Mouse (Mus musculus) heart, embryonic 10.5 days (tissue): Measurements from ENCODE around the gene Fli1. TPM values are rescaled to one million over a fixed set of nuclear protein-coding genes. Genes with fewer than 3 reads are reported as not detected.

Experiments used
- DNase-seq: peaks from one replicate; pipeline ENCODE4 v3.0.0-alpha.2; 2017; ENCODE audit warnings: low spot score
- H3K27ac ChIP-seq: fragments of 300-500 bp; sonication (generic); 2 replicates; pipeline ENCODE4 v1.5.1; 2016; ENCODE audit warnings: mild to moderate bottlenecking
- H3K27me3 ChIP-seq: fragments of 300-500 bp; sonication (generic); 2 replicates; pipeline ENCODE4 v1.6.1; 2016; ENCODE audit warnings: mild to moderate bottlenecking; ENCODE audit not compliant: poor library complexity, insufficient read depth, severe bottlenecking
- H3K36me3 ChIP-seq: fragments of 300-500 bp; sonication (generic); 2 replicates; pipeline ENCODE4 v1.6.1; 2016; ENCODE audit warnings: mild to moderate bottlenecking, moderate library complexity
- H3K4me1 ChIP-seq: fragments of 300-500 bp; sonication (generic); 2 replicates; pipeline ENCODE4 v1.6.1; 2016; ENCODE audit warnings: mild to moderate bottlenecking
- H3K4me3 ChIP-seq: fragments of 300-500 bp; sonication (generic); 2 replicates; pipeline ENCODE4 v1.5.1; 2016; ENCODE audit warnings: mild to moderate bottlenecking, moderate library complexity
- H3K9me3 ChIP-seq: fragments of 300-500 bp; sonication (generic); 2 replicates; pipeline ENCODE4 v1.6.1; 2016; ENCODE audit warnings: mild to moderate bottlenecking, moderate library complexity
- WGBS: fragments of 180-500 bp; shearing (Covaris S2); methylation state at CpG from one replicate; pipeline ENCODE4 v1.1.7; 2016; 5-methylcytosine and 5-hydroxymethylcytosine counted together
- polyA plus RNA-seq: library from polyadenylated mRNA; unstranded; fragments of >200 nt; fragmentation: Nextera tagmentation; extraction: Ambion mirVana; gene quantifications from 2 replicates; pipeline ENCODE4 v1.2.1, GENCODE M21; 2016

Fli1 gene
- polyA plus RNA-seq, 1 experiment from 2014 or later = 20.8 TPM

DNA sequence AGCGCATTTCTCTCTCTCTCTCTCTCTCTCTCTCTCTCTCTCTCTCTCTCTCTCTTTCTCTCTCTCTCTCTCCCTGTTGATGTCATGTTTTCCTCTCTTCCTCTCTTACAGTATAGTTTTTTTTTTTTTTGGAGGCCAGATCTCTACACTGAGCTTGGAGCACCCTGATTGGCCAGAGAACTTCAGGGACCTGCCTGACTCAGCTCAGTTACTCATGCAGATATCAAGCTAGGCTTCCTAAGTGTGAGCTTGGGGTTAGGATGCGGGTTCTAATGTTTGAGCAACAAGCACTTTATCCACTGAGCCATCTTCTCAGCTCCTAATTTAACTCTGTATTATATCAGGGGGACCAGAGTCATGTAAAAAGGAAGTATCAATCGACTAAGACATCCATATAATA, 126.7 kb downstream of the Fli1 start:
- DNase-seq = no peak
- Histone ChIP-seq H3K4me3 (no peak overlapping the region), H3K36me3 (peaks cover 3% of the 10 kb centered on the region; the same call in 1 of the 2 replicates), H3K27me3 (no peaks in the 10 kb centered on the region), H3K27ac (no peak overlapping the region), H3K4me1 (peaks cover 10% of the 10 kb centered on the region; the same call in 1 of the 2 replicates), H3K9me3 (no peaks in the 10 kb centered on the region)
- WGBS = 91% methylated on average over 3 of the region's 3 CpGs

- no peak for DNase-seq
Measured at GRCm38 (mm10) chr9:32414956-32415355, 127.7 kb downstream of the Fli1 start.

GRCm38 (mm10) chr9:32412836-32413580, 129.7 kb downstream of the Fli1 start:
- WGBS = 63% methylated on average over 10 of the region's 10 CpGs
- no peaks in the 10 kb centered on the region for H3K36me3 ChIP-seq
- H3K4me1 ChIP-seq = peaks cover 21% of the 10 kb centered on the region; the same call in 1 of the 2 replicates
- H3K27me3 ChIP-seq = peaks cover 16% of the 10 kb centered on the region
- no peak overlapping the region for H3K4me3 ChIP-seq
- no peaks in the 10 kb centered on the region for H3K9me3 ChIP-seq
- no peak overlapping the region for H3K27ac ChIP-seq
- no peak for DNase-seq

More at GRCm38 (mm10) chr9:32414956-32415355, 127.7 kb downstream of the Fli1 start:
- Histone ChIP-seq H3K27ac (no peak overlapping the region), H3K36me3 (peaks cover under 1% of the 10 kb centered on the region; the same call in 1 of the 2 replicates), H3K9me3 (no peaks in the 10 kb centered on the region), H3K4me3 (no peak overlapping the region), H3K27me3 (peaks cover 5% of the 10 kb centered on the region), H3K4me1 (peaks cover 10% of the 10 kb centered on the region; the same call in 1 of the 2 replicates)
- 74% methylated on average over 1 of the region's 1 CpGs for WGBS

DNA sequence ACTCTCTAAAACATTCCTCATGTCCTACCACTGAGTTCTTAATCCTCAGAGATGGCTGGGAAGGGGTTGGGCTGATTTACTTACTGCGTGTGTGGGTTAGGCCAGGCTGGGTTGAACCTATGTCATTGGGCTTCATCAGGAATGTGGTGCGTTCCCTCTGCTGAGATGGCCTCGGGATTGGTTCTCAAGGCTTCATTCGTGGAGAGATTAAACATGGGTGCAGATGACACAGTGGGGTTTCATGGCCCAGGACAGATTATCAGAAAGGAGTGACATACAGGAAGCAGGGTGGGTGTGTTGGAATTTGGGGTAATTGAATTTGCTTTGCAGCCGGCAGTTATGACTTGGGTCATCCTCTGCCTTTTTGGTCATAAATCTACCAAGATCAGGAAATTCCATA, 131.2 kb downstream of the Fli1 start:
- 85% methylated on average over 5 of the region's 5 CpGs for WGBS

GRCm38 (mm10) chr9:32410671-32411070, 132.0 kb downstream of the Fli1 start:
- WGBS = 85% methylated on average over 5 of the region's 5 CpGs
- Histone ChIP-seq H3K27me3 (peaks cover 36% of the 10 kb centered on the region), H3K27ac (no peak overlapping the region), H3K9me3 (no peaks in the 10 kb centered on the region), H3K4me1 (peaks cover 14% of the 10 kb centered on the region; the same call in 1 of the 2 replicates), H3K4me3 (no peak overlapping the region), H3K36me3 (no peaks in the 10 kb centered on the region)
- DNase-seq = no peak

More for the DNA sequence above, 131.2 kb downstream of the Fli1 start:
- peaks cover 14% of the 10 kb centered on the region; the same call in 1 of the 2 replicates for H3K4me1 ChIP-seq
- no peak overlapping the region for H3K4me3 ChIP-seq
- no peak for DNase-seq
- H3K27ac ChIP-seq = no peak overlapping the region
- H3K27me3 ChIP-seq = peaks cover 28% of the 10 kb centered on the region
- H3K36me3 ChIP-seq = no peaks in the 10 kb centered on the region
- H3K9me3 ChIP-seq = no peaks in the 10 kb centered on the region

DNA sequence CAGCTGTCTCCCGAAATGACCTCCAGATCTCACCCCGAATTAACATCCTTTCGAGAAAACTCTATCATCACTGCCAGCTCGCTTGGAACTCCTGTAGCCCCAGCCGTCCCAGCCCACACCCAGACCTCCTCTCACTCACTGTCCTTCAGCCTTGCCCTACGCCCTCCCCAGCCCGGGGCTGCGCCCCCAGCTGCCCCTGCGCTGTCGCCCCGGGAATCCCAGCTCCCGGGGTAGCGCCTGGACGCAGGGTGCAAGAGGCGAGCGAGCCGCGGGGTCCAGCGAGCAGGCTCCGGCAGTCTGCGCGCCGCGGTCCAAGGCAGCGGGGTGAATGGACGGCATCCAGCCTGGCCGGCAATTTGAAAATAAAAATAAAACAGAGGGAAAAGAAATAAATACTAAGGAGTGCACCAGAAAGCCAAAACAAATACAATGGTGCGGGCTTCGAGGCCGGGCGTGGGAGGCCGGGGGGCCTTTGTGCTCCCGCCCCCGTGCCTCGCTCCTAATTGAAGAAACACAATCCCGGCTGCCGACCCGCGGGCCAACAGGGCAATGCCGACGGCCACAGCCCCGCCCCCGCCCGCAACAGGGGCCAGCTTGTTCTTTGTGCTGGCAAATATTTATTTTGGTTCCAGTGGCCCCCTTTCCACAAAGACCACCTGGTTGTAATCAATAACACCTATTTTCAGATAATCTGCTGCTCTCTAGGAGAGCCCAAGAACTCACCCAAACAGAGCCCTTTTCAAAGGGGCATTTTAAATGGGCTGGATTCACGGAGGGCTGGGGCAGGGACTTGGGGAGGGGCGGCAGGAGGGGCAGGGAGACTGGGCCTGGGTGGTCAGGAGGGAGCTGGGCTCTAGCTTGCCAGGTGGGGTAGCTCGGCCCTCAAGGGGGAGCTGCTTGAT, 133.3 kb downstream of the Fli1 start:
- H3K9me3 ChIP-seq = no peaks in the 10 kb centered on the region
- peaks cover 36% of the 10 kb centered on the region for H3K27me3 ChIP-seq
- WGBS = 2% methylated on average over 47 of the region's 47 CpGs
- no peaks in the 10 kb centered on the region for H3K36me3 ChIP-seq
- H3K4me1 ChIP-seq = peaks cover 17% of the 10 kb centered on the region; the same call in 1 of the 2 replicates
- H3K4me3 ChIP-seq = peak overlapping the region; percentile 61
- peak overlapping the region; percentile 80 for H3K27ac ChIP-seq
- DNase-seq = no peak

DNA sequence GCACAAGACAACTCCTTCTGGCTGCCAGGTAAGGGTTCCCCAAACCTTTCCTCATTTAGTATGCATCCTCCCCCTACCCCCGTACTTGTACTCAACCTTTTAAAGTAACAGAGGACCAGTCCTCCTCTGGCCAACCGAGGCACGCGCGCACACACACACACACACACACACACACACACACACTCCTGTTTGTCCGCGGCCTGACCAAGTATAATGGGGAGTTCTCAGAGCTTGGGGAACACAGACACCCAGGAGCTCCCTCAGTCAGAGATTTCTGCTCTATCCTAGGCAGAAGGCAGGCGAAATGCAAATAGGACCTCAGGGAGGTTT, 134.0 kb downstream of the Fli1 start:
- H3K36me3 ChIP-seq = no peaks in the 10 kb centered on the region
- 10% methylated on average over 8 of the region's 8 CpGs for WGBS
- peaks cover 36% of the 10 kb centered on the region for H3K27me3 ChIP-seq
- peaks cover 15% of the 10 kb centered on the region; the same call in 1 of the 2 replicates for H3K4me1 ChIP-seq
- no peak for DNase-seq
- H3K9me3 ChIP-seq = no peaks in the 10 kb centered on the region
- H3K27ac ChIP-seq = peak overlapping the region; percentile 80
- H3K4me3 ChIP-seq = peak overlapping the region; percentile 61

- Histone ChIP-seq H3K27me3 (peaks cover 34% of the 10 kb centered on the region), H3K9me3 (no peaks in the 10 kb centered on the region), H3K4me1 (peaks cover 26% of the 10 kb centered on the region), H3K4me3 (no peak overlapping the region), H3K36me3 (no peaks in the 10 kb centered on the region), H3K27ac (no peak overlapping the region)
- DNase-seq = no peak
- WGBS = 41% methylated on average over 11 of the region's 11 CpGs
Measured at GRCm38 (mm10) chr9:32405191-32405925, 137.3 kb downstream of the Fli1 start.

DNA sequence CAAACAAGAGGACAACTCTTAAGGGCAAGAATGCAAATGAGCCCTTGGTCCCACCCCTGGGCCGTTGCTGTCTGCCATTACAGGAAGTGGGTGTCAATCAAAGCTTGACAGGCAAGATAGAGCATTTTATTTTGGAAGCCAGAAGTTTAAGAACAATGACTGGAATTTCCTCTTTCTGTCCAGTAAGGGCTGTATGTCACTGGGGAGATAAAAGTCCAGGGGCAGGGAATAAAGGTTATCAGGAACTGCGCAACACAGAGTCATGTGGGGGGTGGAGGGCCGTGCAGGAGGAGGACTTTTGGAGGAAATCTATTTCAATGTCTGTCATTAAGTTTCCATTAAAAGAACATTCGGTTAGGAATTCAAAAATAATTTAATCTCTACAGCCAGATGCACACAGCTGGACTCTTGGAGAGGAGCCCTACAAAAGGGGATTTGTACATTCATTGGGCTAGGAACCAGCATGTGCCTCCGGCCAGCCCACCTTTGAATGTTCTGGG, 141.9 kb downstream of the Fli1 start:
- DNase-seq = no peak
- no peak overlapping the region for H3K4me3 ChIP-seq
- H3K27ac ChIP-seq = peak overlapping the region; percentile 67; the same call in 1 of the 2 replicates
- 0 out of 2 replicates have a peak, but pooled peaks cover under 1% of the 10 kb centered on the region for H3K27me3 ChIP-seq
- H3K9me3 ChIP-seq = no peaks in the 10 kb centered on the region
- H3K36me3 ChIP-seq = no peaks in the 10 kb centered on the region
- 26% methylated on average over 5 of the region's 5 CpGs for WGBS
- peaks cover 21% of the 10 kb centered on the region for H3K4me1 ChIP-seq

DNA sequence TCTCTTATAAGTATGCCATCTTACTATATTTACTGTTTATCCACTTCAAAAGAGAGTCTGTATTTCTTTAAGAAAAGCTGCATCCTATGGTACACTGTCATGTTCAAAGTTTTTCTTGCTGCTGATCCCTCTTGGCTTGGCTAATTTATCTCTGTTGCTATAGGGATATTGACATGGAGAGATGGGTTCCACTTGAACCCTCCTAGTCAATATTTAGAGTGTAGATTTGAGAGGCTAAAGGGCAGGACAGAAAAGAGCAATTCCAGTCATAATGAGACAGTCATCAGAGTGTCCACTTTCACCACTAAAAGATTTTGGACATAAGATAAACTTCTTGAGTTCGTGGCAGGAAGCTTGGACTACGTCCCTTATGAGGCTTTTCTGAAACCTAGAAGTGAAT, 142.4 kb downstream of the Fli1 start:
- H3K4me1 ChIP-seq = peaks cover 21% of the 10 kb centered on the region
- H3K36me3 ChIP-seq = no peaks in the 10 kb centered on the region
- WGBS = 45% methylated on average over 2 of the region's 2 CpGs
- H3K27me3 ChIP-seq = no peaks in the 10 kb centered on the region
- H3K4me3 ChIP-seq = no peak overlapping the region
- H3K27ac ChIP-seq = 0 out of 2 replicates have a peak overlapping the region, but pooled peaks have one; percentile 19
- no peak for DNase-seq
- no peaks in the 10 kb centered on the region for H3K9me3 ChIP-seq

- no peak for DNase-seq
- H3K27ac ChIP-seq = no peak overlapping the region
- peaks cover 18% of the 10 kb centered on the region for H3K4me1 ChIP-seq
- 70% methylated on average over 4 of the region's 4 CpGs for WGBS
- no peaks in the 10 kb centered on the region for H3K9me3 ChIP-seq
- no peaks in the 10 kb centered on the region for H3K27me3 ChIP-seq
- H3K36me3 ChIP-seq = no peaks in the 10 kb centered on the region
- no peak overlapping the region for H3K4me3 ChIP-seq
Measured at GRCm38 (mm10) chr9:32394761-32395161, 147.9 kb downstream of the Fli1 start.

GRCm38 (mm10) chr9:32392716-32393115, 149.9 kb downstream of the Fli1 start:
- DNase-seq = no peak
- 78% methylated on average over 6 of the region's 6 CpGs for WGBS
- Histone ChIP-seq H3K27ac (no peak overlapping the region), H3K4me1 (peaks cover 25% of the 10 kb centered on the region), H3K4me3 (no peak overlapping the region), H3K9me3 (no peaks in the 10 kb centered on the region), H3K27me3 (no peaks in the 10 kb centered on the region), H3K36me3 (no peaks in the 10 kb centered on the region)
